Mouse (Mus musculus): ENCODE measurements at regions not wholly inside any gene's neighbourhood (a gene's known extent, or its start where the extent isn't known, plus 50 kb on each side); places are given as distances from the start of the nearest gene placed in this dataset.
"Not testable (repeated sequence)": the region's sequence is repeated elsewhere in the genome, so short reads cannot be mapped to it uniquely, and the experiment has no call there.

GRCm38 (mm10) chr10:20891426-20891825, 60.9 kb upstream of the Ahi1 start:
- DNase-seq (ENCODE audit: low read depth), result no peak

- peak; percentile 28 for DNase-seq (ENCODE audit: low read depth)
Measured at GRCm38 (mm10) chr10:20883618-20884017, 68.7 kb upstream of the Ahi1 start.

- peak; percentile 72 for DNase-seq (ENCODE audit: low read depth)
Measured at GRCm38 (mm10) chr10:20882599-20882998, 69.7 kb upstream of the Ahi1 start.

- peak; percentile 9 for DNase-seq (ENCODE audit: low read depth)
Measured at GRCm38 (mm10) chr10:20880251-20880650, 72.1 kb upstream of the Ahi1 start.

GRCm38 (mm10) chr10:20879482-20879881, 72.9 kb upstream of the Ahi1 start:
- DNase-seq (ENCODE audit: low read depth), result no peak

GRCm38 (mm10) chr10:20867076-20867475, 85.3 kb upstream of the Ahi1 start:
- DNase-seq (ENCODE audit: low read depth), result no peak

- DNase-seq (ENCODE audit: low read depth), result peak; percentile 57
Measured at GRCm38 (mm10) chr10:20865031-20865430, 87.3 kb upstream of the Ahi1 start.

GRCm38 (mm10) chr10:20857413-20857812, 94.9 kb upstream of the Ahi1 start:
- no peak for DNase-seq (ENCODE audit: low read depth)

- peak; percentile 45 for DNase-seq (ENCODE audit: low read depth)
Measured at GRCm38 (mm10) chr10:20854621-20855363, 97.6 kb upstream of the Ahi1 start.

GRCm38 (mm10) chr10:20847287-20847686, 105.1 kb upstream of the Ahi1 start:
- DNase-seq (ENCODE audit: low read depth), result no peak

GRCm38 (mm10) chr10:20843277-20843676, 109.1 kb upstream of the Ahi1 start:
- DNase-seq (ENCODE audit: low read depth), result no peak

GRCm38 (mm10) chr10:20842131-20842530, 110.2 kb upstream of the Ahi1 start:
- no peak for DNase-seq (ENCODE audit: low read depth)

- no peak for DNase-seq (ENCODE audit: low read depth)
Measured at GRCm38 (mm10) chr10:20841430-20842040, 110.8 kb upstream of the Ahi1 start.

GRCm38 (mm10) chr10:20838685-20839425, 113.5 kb upstream of the Ahi1 start:
- no peak for DNase-seq (ENCODE audit: low read depth)

GRCm38 (mm10) chr10:20836816-20837215, 111.9 kb upstream of the Pde7b start:
- not testable (repeated sequence) for DNase-seq (ENCODE audit: low read depth)

- peak; percentile 77 for DNase-seq (ENCODE audit: low read depth)
Measured at GRCm38 (mm10) chr10:20834806-20835575, 110.1 kb upstream of the Pde7b start.

- no peak for DNase-seq (ENCODE audit: low read depth)
Measured at GRCm38 (mm10) chr10:20828304-20828703, 103.4 kb upstream of the Pde7b start.

- DNase-seq (ENCODE audit: low read depth), result no peak
Measured at GRCm38 (mm10) chr10:20827473-20827872, 102.6 kb upstream of the Pde7b start.

- no peak for DNase-seq (ENCODE audit: low read depth)
Measured at GRCm38 (mm10) chr10:20818548-20818947, 93.7 kb upstream of the Pde7b start.

GRCm38 (mm10) chr10:20799792-20800191, 74.9 kb upstream of the Pde7b start:
- no peak for DNase-seq (ENCODE audit: low read depth)

- no peak for DNase-seq (ENCODE audit: low read depth)
Measured at GRCm38 (mm10) chr10:20798400-20798799, 73.5 kb upstream of the Pde7b start.

GRCm38 (mm10) chr10:20793956-20794355, 69.1 kb upstream of the Pde7b start:
- DNase-seq (ENCODE audit: low read depth), result no peak

Data from induced T-regulatory cell, adult 2 months (primary cell).